Mouse (Mus musculus): ENCODE data around the gene Fads3.

DNA sequence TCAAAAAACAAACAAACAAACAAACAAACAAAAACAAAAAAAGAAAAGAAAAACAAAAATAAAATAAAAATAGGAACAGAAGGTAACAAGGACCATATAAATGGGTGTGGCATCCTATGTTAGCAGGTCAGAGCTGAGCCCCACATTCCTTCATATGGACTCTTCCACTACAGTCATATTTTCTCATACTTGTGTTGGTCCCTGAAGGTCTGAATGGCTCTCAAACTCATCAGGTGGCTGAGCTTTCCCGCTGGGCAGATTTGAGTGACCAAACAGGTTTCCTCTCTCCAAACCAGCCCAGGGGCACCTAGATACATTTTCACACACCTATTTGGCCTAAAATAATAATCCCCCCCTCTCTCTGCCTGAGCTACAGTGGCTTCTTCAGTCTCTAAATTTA, 30.0 kb upstream of the Fads3 start:
- TF ChIP-seq POLR2A (IDR thresholded peaks at IDR 0.05; ENCODE audit: borderline replicate concordance, control insufficient read depth, low read depth, low read length), result no peak
- TF ChIP-seq CTCF (IDR thresholded peaks at IDR 0.05; ENCODE audit: control insufficient read depth, insufficient read depth, low read length), result no peak
